Mouse (Mus musculus): Measurements from ENCODE around the gene Gapvd1. TPM values are rescaled to one million over a fixed set of nuclear protein-coding genes. Genes with fewer than 3 reads are reported as not detected.
A peak's percentile ranks its signal among the peaks of the same experiment; 100 is the strongest.
"Not testable (repeated sequence)": the region's sequence is repeated elsewhere in the genome, so short reads cannot be mapped to it uniquely, and the experiment has no call there.

Gapvd1 gene
- polyA plus RNA-seq, 1 experiment from 2014 or later = 105 TPM

- peaks cover 33% of the 10 kb centered on the region for H3K4me1 ChIP-seq
- no peak overlapping the region for H3K27ac ChIP-seq (replicated peaks)
- H3K9ac ChIP-seq (replicated peaks) = no peak overlapping the region; the same call in 1 of the 2 replicates
- no peak for ATAC-seq (ENCODE audit: low FRiP score)
- no peaks in the 10 kb centered on the region for H3K27me3 ChIP-seq (replicated peaks)
- H3K36me3 ChIP-seq = peaks cover 17% of the 10 kb centered on the region
- 93% methylated on average over 2 of the region's 2 CpGs for WGBS
- no peaks in the 10 kb centered on the region for H3K9me3 ChIP-seq (replicated peaks)
- H3K4me3 ChIP-seq (replicated peaks) = peak overlapping the region; percentile 81; the same call in 1 of the 2 replicates
- H3K4me2 ChIP-seq = peak overlapping the region; percentile 61
Measured at GRCm38 (mm10) chr2:34770049-34770448, 15.0 kb upstream of the Gapvd1 start.

DNA sequence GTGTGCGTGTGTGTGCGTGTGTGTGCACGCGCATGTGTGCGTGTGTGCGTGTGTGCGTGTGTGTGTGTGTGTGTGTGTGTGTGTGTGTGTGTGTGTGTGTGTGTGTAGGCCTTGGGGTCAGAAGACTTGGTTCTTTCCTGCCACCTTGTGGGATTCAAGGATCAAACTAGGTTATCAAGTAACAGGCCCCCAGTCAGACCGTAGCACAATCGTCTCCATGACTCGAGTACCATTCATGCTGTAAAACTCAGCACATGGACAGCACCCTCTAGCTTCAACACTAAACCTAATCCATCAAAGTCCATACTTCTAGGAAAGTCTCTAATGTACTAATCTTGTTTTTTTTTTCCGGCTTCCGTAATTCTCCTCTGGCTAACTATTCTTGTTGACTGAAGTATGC, 9.8 kb upstream of the Gapvd1 start:
- Histone ChIP-seq H3K9me3 (replicated peaks) (no peaks in the 10 kb centered on the region), H3K4me3 (replicated peaks) (no peak overlapping the region), H3K27me3 (replicated peaks) (no peaks in the 10 kb centered on the region), H3K36me3 (no peaks in the 10 kb centered on the region), H3K4me1 (no peaks in the 10 kb centered on the region), H3K27ac (replicated peaks) (no peak overlapping the region), H3K9ac (replicated peaks) (no peak overlapping the region), H3K4me2 (no peak overlapping the region)
- no peak for ATAC-seq (ENCODE audit: low FRiP score)
- 67% methylated on average over 8 of the region's 12 CpGs for WGBS

GRCm38 (mm10) chr2:34762872-34763271, 7.8 kb upstream of the Gapvd1 start:
- 78% methylated on average over 2 of the region's 2 CpGs for WGBS
- Histone ChIP-seq H3K4me1 (no peaks in the 10 kb centered on the region), H3K4me3 (replicated peaks) (no peak overlapping the region), H3K36me3 (no peaks in the 10 kb centered on the region), H3K27me3 (replicated peaks) (no peaks in the 10 kb centered on the region), H3K9ac (replicated peaks) (no peak overlapping the region), H3K4me2 (no peak overlapping the region), H3K27ac (replicated peaks) (no peak overlapping the region), H3K9me3 (replicated peaks) (no peaks in the 10 kb centered on the region)
- ATAC-seq (ENCODE audit: low FRiP score) = no peak

GRCm38 (mm10) chr2:34762174-34762573, 7.1 kb upstream of the Gapvd1 start:
- Histone ChIP-seq H3K27ac (replicated peaks) (no peak overlapping the region), H3K9ac (replicated peaks) (no peak overlapping the region), H3K9me3 (replicated peaks) (no peaks in the 10 kb centered on the region), H3K36me3 (no peaks in the 10 kb centered on the region), H3K4me2 (no peak overlapping the region), H3K27me3 (replicated peaks) (no peaks in the 10 kb centered on the region), H3K4me3 (replicated peaks) (no peak overlapping the region), H3K4me1 (no peaks in the 10 kb centered on the region)
- no peak for ATAC-seq (ENCODE audit: low FRiP score)
- 85% methylated on average over 2 of the region's 2 CpGs for WGBS

GRCm38 (mm10) chr2:34761272-34761671, 6.2 kb upstream of the Gapvd1 start:
- H3K27ac ChIP-seq (replicated peaks); H3K36me3 ChIP-seq; H3K9ac ChIP-seq (replicated peaks); ATAC-seq (ENCODE audit: low FRiP score); H3K27me3 ChIP-seq (replicated peaks); H3K4me1 ChIP-seq; H3K4me2 ChIP-seq; H3K4me3 ChIP-seq (replicated peaks); H3K9me3 ChIP-seq (replicated peaks): not testable (repeated sequence)
- WGBS = 90% methylated on average over 5 of the region's 5 CpGs

DNA sequence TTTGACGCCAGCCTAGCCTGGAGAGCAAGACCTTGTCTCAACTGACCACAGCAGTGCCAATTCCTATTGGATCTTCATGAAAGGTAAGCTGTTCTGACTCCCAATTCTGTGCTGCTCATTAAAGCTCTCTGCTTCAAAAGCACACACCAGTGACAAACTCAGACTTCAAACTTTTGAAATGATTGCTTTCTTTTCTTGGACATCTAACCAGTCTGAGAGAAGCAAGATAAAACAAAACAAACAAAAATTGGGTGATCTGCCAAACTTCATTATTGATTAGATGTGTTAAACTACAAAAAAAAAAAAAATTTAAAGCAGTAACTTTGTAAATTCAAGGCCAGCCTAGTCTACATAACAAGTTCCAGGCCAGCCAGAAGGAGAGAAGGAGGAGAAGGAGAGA, 2.3 kb upstream of the Gapvd1 start:
- peaks cover 12% of the 10 kb centered on the region for H3K4me1 ChIP-seq
- H3K4me3 ChIP-seq (replicated peaks) = no peak overlapping the region
- no peak overlapping the region for H3K4me2 ChIP-seq
- no peak overlapping the region for H3K9ac ChIP-seq (replicated peaks)
- ATAC-seq (ENCODE audit: low FRiP score) = no peak
- H3K27ac ChIP-seq (replicated peaks) = no peak overlapping the region
- no peaks in the 10 kb centered on the region for H3K27me3 ChIP-seq (replicated peaks)
- no peaks in the 10 kb centered on the region for H3K9me3 ChIP-seq (replicated peaks)
- WGBS = 69% methylated on average over 1 of the region's 1 CpGs
- H3K36me3 ChIP-seq = no peaks in the 10 kb centered on the region

- under 1% methylated on average over 79 of the region's 106 CpGs for WGBS
- H3K27me3 ChIP-seq (replicated peaks) = no peaks in the 10 kb centered on the region
- H3K4me3 ChIP-seq (replicated peaks) = peak overlapping the region; percentile 95
- peaks cover 29% of the 10 kb centered on the region for H3K4me1 ChIP-seq
- peak; percentile 95 for ATAC-seq (ENCODE audit: low FRiP score)
- no peaks in the 10 kb centered on the region for H3K9me3 ChIP-seq (replicated peaks)
- H3K27ac ChIP-seq (replicated peaks) = peak overlapping the region; percentile 95
- H3K36me3 ChIP-seq = no peaks in the 10 kb centered on the region
- H3K9ac ChIP-seq (replicated peaks) = peak overlapping the region; percentile 97
- peak overlapping the region; percentile 61 for H3K4me2 ChIP-seq
Measured at GRCm38 (mm10) chr2:34753811-34754550, 1.1 kb downstream of the Gapvd1 start.

DNA sequence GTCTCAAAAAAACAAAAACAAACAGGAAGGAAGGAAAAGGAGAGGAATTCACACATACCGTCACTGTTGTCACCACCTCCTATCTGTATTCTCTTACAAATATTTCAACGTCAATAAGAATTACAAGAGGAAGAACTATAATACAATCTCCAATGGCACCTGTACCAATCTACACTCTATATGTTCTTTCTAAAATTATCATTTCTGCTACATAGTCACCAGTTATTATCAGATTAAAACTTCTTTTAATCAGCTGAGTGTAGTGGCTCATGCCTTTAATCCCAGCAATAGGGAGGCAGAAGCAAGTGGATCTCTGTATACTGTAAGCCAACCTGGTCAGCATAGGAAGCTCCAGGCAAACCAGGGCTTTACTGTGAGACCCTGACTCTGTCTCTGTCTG, 4.8 kb downstream of the Gapvd1 start:
- no peak overlapping the region for H3K9ac ChIP-seq (replicated peaks)
- H3K4me2 ChIP-seq = no peak overlapping the region
- no peak for ATAC-seq (ENCODE audit: low FRiP score)
- H3K4me3 ChIP-seq (replicated peaks) = no peak overlapping the region
- H3K4me1 ChIP-seq = peaks cover 30% of the 10 kb centered on the region
- H3K9me3 ChIP-seq (replicated peaks) = no peaks in the 10 kb centered on the region
- H3K27me3 ChIP-seq (replicated peaks) = no peaks in the 10 kb centered on the region
- 77% methylated on average over 2 of the region's 2 CpGs for WGBS
- H3K36me3 ChIP-seq = no peaks in the 10 kb centered on the region
- H3K27ac ChIP-seq (replicated peaks) = no peak overlapping the region

GRCm38 (mm10) chr2:34748479-34748878, 6.6 kb downstream of the Gapvd1 start:
- Histone ChIP-seq H3K27ac (replicated peaks) (no peak overlapping the region), H3K9ac (replicated peaks) (no peak overlapping the region), H3K36me3 (0 out of 2 replicates have a peak, but pooled peaks cover 3% of the 10 kb centered on the region), H3K4me2 (no peak overlapping the region), H3K9me3 (replicated peaks) (no peaks in the 10 kb centered on the region), H3K4me3 (replicated peaks) (no peak overlapping the region), H3K4me1 (peaks cover 25% of the 10 kb centered on the region), H3K27me3 (replicated peaks) (no peaks in the 10 kb centered on the region)
- ATAC-seq (ENCODE audit: low FRiP score) = no peak
- WGBS = 92% methylated on average over 4 of the region's 4 CpGs

DNA sequence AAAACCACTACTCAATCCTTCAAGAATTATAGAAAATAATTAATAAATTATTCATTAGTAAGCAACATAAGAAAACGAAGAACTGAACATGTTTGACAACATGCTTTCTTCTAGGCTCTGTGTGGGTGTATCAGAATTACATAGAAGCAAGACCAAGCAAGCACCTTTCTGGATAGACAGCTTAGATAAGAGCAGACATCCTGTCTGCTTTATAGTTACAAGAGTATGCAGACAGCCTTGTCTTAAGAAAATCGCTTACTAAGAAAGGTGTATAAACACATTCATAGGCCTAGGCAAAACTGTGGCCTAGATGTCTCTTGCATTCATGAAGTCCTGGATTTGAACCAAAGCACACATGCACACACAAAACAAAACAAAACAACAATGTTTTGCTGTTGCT, 9.4 kb downstream of the Gapvd1 start:
- Histone ChIP-seq H3K9me3 (replicated peaks) (no peaks in the 10 kb centered on the region), H3K9ac (replicated peaks) (no peak overlapping the region), H3K36me3 (0 out of 2 replicates have a peak, but pooled peaks cover 7% of the 10 kb centered on the region), H3K27ac (replicated peaks) (no peak overlapping the region), H3K4me1 (peaks cover 4% of the 10 kb centered on the region; the same call in 1 of the 2 replicates), H3K4me3 (replicated peaks) (no peak overlapping the region), H3K27me3 (replicated peaks) (no peaks in the 10 kb centered on the region), H3K4me2 (no peak overlapping the region)
- ATAC-seq (ENCODE audit: low FRiP score) = no peak
- 93% methylated on average over 2 of the region's 2 CpGs for WGBS

- Histone ChIP-seq H3K27ac (replicated peaks) (no peak overlapping the region), H3K4me1 (0 out of 2 replicates have a peak, but pooled peaks cover 2% of the 10 kb centered on the region), H3K4me2 (no peak overlapping the region), H3K4me3 (replicated peaks) (no peak overlapping the region), H3K27me3 (replicated peaks) (no peaks in the 10 kb centered on the region), H3K36me3 (0 out of 2 replicates have a peak, but pooled peaks cover 7% of the 10 kb centered on the region), H3K9me3 (replicated peaks) (no peaks in the 10 kb centered on the region), H3K9ac (replicated peaks) (no peak overlapping the region)
- ATAC-seq (ENCODE audit: low FRiP score) = no peak
- 97% methylated on average over 8 of the region's 8 CpGs for WGBS
Measured at GRCm38 (mm10) chr2:34744476-34744875, 10.6 kb downstream of the Gapvd1 start.

GRCm38 (mm10) chr2:34742675-34743074, 12.4 kb downstream of the Gapvd1 start:
- no peak overlapping the region for H3K9ac ChIP-seq (replicated peaks)
- H3K27ac ChIP-seq (replicated peaks) = no peak overlapping the region
- 0 out of 2 replicates have a peak, but pooled peaks cover 7% of the 10 kb centered on the region for H3K36me3 ChIP-seq
- 96% methylated on average over 8 of the region's 8 CpGs for WGBS
- H3K27me3 ChIP-seq (replicated peaks) = no peaks in the 10 kb centered on the region
- H3K4me3 ChIP-seq (replicated peaks) = no peak overlapping the region
- no peak for ATAC-seq (ENCODE audit: low FRiP score)
- H3K9me3 ChIP-seq (replicated peaks) = no peaks in the 10 kb centered on the region
- H3K4me2 ChIP-seq = no peak overlapping the region
- H3K4me1 ChIP-seq = no peaks in the 10 kb centered on the region

All from neural tube, embryonic 15.5 days (tissue).